Mouse (Mus musculus) ES-Bruce4 (cell line): Measurements from ENCODE around the gene Vmn2r62. TPM values are rescaled to one million over a fixed set of nuclear protein-coding genes. Genes with fewer than 3 reads are reported as not detected.
"Not testable (repeated sequence)": the region's sequence is repeated elsewhere in the genome, so short reads cannot be mapped to it uniquely, and the experiment has no call there.

ENCODE experiments used
- H3K27ac ChIP-seq: 2 replicates; pipeline ENCODE4 v1.5.1; 2012; ENCODE audit warnings: low read length, inconsistent platforms; ENCODE audit not compliant: insufficient read depth
- H3K27me3 ChIP-seq: 2 replicates; pipeline ENCODE4 v1.6.1; 2012; ENCODE audit warnings: mild to moderate bottlenecking, low read length, inconsistent platforms; ENCODE audit not compliant: control insufficient read depth, poor library complexity, insufficient read depth, severe bottlenecking
- H3K36me3 ChIP-seq: 2 replicates; pipeline ENCODE4 v1.6.1; 2012; ENCODE audit warnings: inconsistent platforms, mild to moderate bottlenecking, low read length, moderate library complexity; ENCODE audit not compliant: control insufficient read depth, poor library complexity, insufficient read depth, severe bottlenecking
- H3K4me1 ChIP-seq: one replicate; pipeline ENCODE4 v1.8.1; 2011; ENCODE audit warnings: low read length; ENCODE audit not compliant: control insufficient read depth, insufficient read depth
- H3K4me3 ChIP-seq: 2 replicates; pipeline ENCODE4 v1.5.1; 2011; ENCODE audit warnings: low read depth, mild to moderate bottlenecking, low read length
- H3K9ac ChIP-seq: 2 replicates; pipeline ENCODE4 v1.6.1; 2012; ENCODE audit warnings: low read depth, mild to moderate bottlenecking, inconsistent platforms; ENCODE audit not compliant: poor library complexity, severe bottlenecking
- H3K9me3 ChIP-seq: replicated peaks from 2 replicates; pipeline ENCODE4 v1.6.1; 2012; ENCODE audit warnings: mild to moderate bottlenecking, low read length, inconsistent platforms; ENCODE audit not compliant: control insufficient read depth, poor library complexity, insufficient read depth, severe bottlenecking
- CTCF ChIP-seq: IDR thresholded peaks from one replicate; pipeline ENCODE4 v1.8.1; 2011; ENCODE audit warnings: low read depth, low read length
- EP300 ChIP-seq: IDR thresholded peaks from 2 replicates; pipeline ENCODE4 v1.6.1; 2011; ENCODE audit warnings: low read depth, low read length; ENCODE audit not compliant: insufficient read depth
- POLR2A ChIP-seq: IDR thresholded peaks from one replicate; pipeline ENCODE4 v1.8.1; 2011; ENCODE audit warnings: low read length; ENCODE audit not compliant: insufficient read depth
- polyA plus RNA-seq: library from polyadenylated mRNA; stranded (reverse); fragments of >200 nt; gene quantifications from 2 replicates; pipeline ENCODE4 v1.2.4, GENCODE M21; 2011; ENCODE audit warnings: low read depth; ENCODE audit not compliant: missing spikeins, insufficient read depth, insufficient read length

The Vmn2r62 gene
- not detected in 2 replicates for polyA plus RNA-seq

DNA sequence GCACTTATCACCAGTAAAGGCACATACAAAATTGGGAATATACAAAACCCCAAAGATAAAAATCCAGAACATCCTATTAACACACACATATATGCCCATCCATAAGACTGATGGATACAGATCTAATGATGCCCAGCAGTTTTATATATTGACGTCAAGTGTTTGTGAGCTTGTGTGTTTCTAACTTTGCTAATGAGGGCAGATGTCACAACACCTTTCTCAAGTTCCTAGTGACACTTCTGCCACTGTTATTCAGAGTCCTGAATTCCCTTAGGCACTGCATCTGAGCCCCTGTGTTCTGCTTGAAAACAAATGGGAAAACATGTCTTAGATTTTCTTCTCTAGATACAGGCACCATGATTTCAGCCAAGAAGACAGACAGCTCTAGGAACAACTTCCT is at the start of gene Vmn2r62:
TSS of gene Vmn2r62 (minus strand) at position 101 of the 400 bp plus-strand sequence.
- not testable (repeated sequence) for H3K36me3 ChIP-seq, H3K27me3 ChIP-seq, H3K4me3 ChIP-seq, H3K9me3 ChIP-seq, H3K4me1 ChIP-seq, H3K9ac ChIP-seq, H3K27ac ChIP-seq

DNA sequence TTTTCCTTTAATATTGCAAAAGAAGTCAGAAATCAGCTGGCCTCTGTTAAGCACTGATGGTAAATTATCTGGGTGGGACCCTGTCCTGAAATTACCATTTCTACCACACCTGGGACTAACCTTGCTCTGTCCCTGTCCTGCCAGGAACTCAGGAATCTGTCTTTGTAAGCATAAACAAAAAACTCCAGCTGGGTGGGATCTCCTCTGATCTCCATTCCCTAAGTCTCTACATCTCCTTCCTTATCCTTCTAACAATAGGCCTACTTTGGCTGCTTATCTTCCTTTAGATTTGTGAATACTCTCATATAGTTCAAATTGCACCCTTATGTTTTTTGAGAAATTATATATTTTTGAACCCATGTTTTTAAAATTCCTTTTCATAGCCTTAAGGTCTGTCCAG is 45.0 kb upstream of the Vmn2r62 start:
- Histone ChIP-seq H3K9me3 (peaks cover 11% of the 10 kb centered on the region), H3K27ac (peak overlapping the region; percentile 90; the same call in 1 of the 2 replicates)
- H3K4me1 ChIP-seq, H3K9ac ChIP-seq, H3K4me3 ChIP-seq, H3K36me3 ChIP-seq, H3K27me3 ChIP-seq: not testable (repeated sequence)

- Histone ChIP-seq H3K9ac (no peak overlapping the region), H3K4me3 (no peak overlapping the region), H3K27me3 (no peaks in the 10 kb centered on the region), H3K4me1 (peaks cover 3% of the 10 kb centered on the region), H3K9me3 (peaks cover 9% of the 10 kb centered on the region), H3K27ac (peak overlapping the region; percentile 34), H3K36me3 (no peaks in the 10 kb centered on the region)
- TF ChIP-seq EP300 (0 out of 2 replicates have a peak, but pooled peaks have one; percentile 39), POLR2A (no peak), CTCF (no peak)
These were observed 38.9 kb upstream of the Vmn2r62 start for GRCm38 (mm10) chr7:42832221-42832620.

DNA sequence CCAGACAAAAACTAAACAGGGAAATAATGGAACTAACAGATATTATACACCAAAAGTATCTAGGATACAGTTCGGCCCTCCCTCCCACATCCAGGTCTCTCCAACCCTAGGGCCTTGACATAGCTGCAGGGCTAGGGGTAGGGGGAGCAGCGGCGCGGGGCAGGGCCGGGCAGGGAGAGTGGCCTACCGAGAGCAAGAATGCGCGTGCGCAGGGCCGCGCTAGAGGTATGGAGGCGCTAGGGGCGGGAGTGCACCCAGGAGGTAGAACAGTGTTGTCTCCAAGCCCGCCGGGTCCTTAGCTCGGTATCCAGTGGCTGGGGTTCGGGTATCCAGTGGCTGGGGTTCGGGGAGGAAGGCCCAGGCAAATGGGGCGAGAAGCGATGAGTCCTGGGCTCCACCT is 43.5 kb downstream of the Vmn2r62 start:
- Histone ChIP-seq H3K4me1 (peaks cover 2% of the 10 kb centered on the region), H3K9ac (peak overlapping the region; percentile 43), H3K4me3 (peak overlapping the region; percentile 61), H3K9me3 (no peaks in the 10 kb centered on the region), H3K36me3 (no peaks in the 10 kb centered on the region), H3K27me3 (no peaks in the 10 kb centered on the region), H3K27ac (no peak overlapping the region)
- TF ChIP-seq POLR2A (no peak), CTCF (no peak), EP300 (no peak)

DNA sequence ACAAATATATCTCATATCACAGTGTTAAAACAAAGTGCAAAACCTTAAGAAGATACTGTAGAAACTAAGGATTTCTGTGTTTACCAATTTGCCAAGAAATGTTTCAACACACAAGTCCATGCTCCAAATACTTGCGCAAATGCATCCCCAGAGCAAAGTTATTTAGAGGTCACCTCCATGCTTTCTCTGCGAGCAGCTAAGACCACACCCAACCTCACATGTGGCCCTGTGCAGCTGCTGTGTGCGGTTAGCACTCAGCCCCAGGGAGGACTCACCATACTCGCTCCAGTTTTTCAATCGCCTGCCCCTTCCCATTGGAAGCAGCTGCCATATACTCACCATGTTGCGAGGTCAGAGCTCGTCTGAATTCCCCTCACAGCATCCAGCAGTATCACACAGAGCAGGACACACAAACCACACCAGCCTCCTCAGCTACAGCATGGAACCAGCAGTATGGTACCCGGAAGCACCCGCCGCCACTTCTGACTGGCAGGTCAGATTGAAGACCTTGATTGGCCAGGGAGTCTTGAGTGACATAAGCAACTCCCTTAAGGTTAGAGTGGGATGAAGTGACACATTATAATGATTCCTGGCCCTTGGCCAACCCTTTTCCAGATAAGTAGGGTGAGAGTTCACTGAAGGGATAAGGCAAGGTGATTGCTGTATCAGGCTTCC is 54.7 kb downstream of the Vmn2r62 start:
- H3K4me3 ChIP-seq: peak overlapping the region; percentile 98
- H3K36me3 ChIP-seq: peaks cover 6% of the 10 kb centered on the region
- H3K9ac ChIP-seq: peak overlapping the region; percentile 81
- H3K27me3 ChIP-seq: no peaks in the 10 kb centered on the region
- TF ChIP-seq EP300 (no peak), POLR2A (peak; percentile 47)
- H3K9me3 ChIP-seq: no peaks in the 10 kb centered on the region
- peak overlapping the region; percentile 66 for H3K27ac ChIP-seq
- no peaks in the 10 kb centered on the region for H3K4me1 ChIP-seq

- not testable (repeated sequence) for H3K9ac ChIP-seq, H3K4me1 ChIP-seq, H3K27ac ChIP-seq, H3K9me3 ChIP-seq, H3K36me3 ChIP-seq, H3K4me3 ChIP-seq, H3K27me3 ChIP-seq
These were observed 66.4 kb downstream of the Vmn2r62 start, which contains the start of gene Gm17067 for GRCm38 (mm10) chr7:42726917-42727316. Gm17067 (minus strand) TSS chr7:42727017.

Other genes starting within 250 kb of the Vmn2r62 start
- gene Gm21028, start 214.9 kb downstream of the Vmn2r62 start, polyA plus RNA-seq: not detected in 2 replicates
- gene Zfp977, start 201.0 kb downstream of the Vmn2r62 start, polyA plus RNA-seq: 9.3 and 13.2 TPM in 2 replicates
- 11.7 and 14.6 TPM in 2 replicates for gene Zfp976, start 150.9 kb downstream of the Vmn2r62 start, polyA plus RNA-seq
- 22.5 and 22.9 TPM in 2 replicates for gene Zfp975, start 100.8 kb downstream of the Vmn2r62 start, polyA plus RNA-seq
- 25.2 and 32.4 TPM in 2 replicates for gene Gm17067, start 66.5 kb downstream of the Vmn2r62 start, polyA plus RNA-seq
- gene Gm2381, start 73.7 kb upstream of the Vmn2r62 start, polyA plus RNA-seq: 14.1 and 14.2 TPM in 2 replicates
- 0.07 and 0.14 TPM in 2 replicates for gene Vmn2r63, start 140.3 kb upstream of the Vmn2r62 start, polyA plus RNA-seq
- not detected in 2 replicates for gene Gm9268, start 225.2 kb upstream of the Vmn2r62 start, polyA plus RNA-seq